Mouse (Mus musculus) gastrocnemius, postnatal 36 days (tissue): ENCODE measurements around the gene Rpl18. TPM values are rescaled to one million over a fixed set of nuclear protein-coding genes. Genes with fewer than 3 reads are reported as not detected.
A peak's percentile ranks its signal among the peaks of the same experiment; 100 is the strongest.

ENCODE experiments used
- DNase-seq, 2 experiments: peaks; one replicate each; pipeline ENCODE4 v3.0.0; 2022
- intact Hi-C: fragments of 180-260 bp; cut with DNase I; formaldehyde crosslinking; loops from one replicate; pipeline ENCODE4 v1.15.1; 2025
- total RNA-seq, 2 experiments: library from RNA; stranded (reverse); gene quantifications; 2 replicates each; pipeline ENCODE4 v1.2.3; 2021

Gene Rpl18
- total RNA-seq, 2 experiments from 2014 or later: 396 to 453 TPM

- intact Hi-C loops: no loop called here
- peak in 1 of 2 experiments; percentile 11 for DNase-seq
Observed at GRCm38 (mm10) chr7:45725151-45725550, 9.9 kb downstream of the Rpl18 start.

- intact Hi-C loops: no loop called here
- no peak for DNase-seq
Observed at GRCm38 (mm10) chr7:45725713-45726112, 10.5 kb downstream of the Rpl18 start, which contains the start of gene Spaca4. Spaca4 (minus strand) TSS chr7:45725813.

- DNase-seq: no peak
- intact Hi-C loops: no loop called here
Observed at GRCm38 (mm10) chr7:45726419-45726818, 11.2 kb downstream of the Rpl18 start.

DNA sequence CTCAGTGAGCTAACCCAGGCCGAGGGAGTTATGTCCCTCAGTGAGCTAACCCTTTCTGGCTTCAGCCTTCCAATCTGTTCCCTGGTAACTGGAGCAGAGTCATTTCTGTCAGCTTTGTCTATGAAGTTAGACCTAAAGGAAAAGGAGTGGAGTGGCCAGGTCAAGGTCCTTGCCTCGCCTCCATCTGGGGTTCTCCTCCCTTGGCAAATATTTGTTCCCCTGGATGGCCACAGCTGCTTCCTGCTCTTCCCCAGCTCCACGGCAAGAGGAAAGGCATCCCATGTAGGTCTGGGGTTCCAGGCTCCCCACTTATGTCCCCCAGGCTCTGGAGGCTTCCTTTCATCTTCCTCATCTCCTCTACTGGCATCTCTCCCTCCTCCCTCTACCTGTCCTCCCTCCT lies 12.4 kb downstream of the Rpl18 start:
- no peak for DNase-seq
- intact Hi-C loops: no loop called here

- no peak for DNase-seq
- intact Hi-C loops: loop anchor here (5.0 kb wide), 1 partner anchor 206 kb away; no protein-coding TSS in a partner anchor
Observed at GRCm38 (mm10) chr7:45730727-45731431, 15.6 kb downstream of the Rpl18 start.

DNA sequence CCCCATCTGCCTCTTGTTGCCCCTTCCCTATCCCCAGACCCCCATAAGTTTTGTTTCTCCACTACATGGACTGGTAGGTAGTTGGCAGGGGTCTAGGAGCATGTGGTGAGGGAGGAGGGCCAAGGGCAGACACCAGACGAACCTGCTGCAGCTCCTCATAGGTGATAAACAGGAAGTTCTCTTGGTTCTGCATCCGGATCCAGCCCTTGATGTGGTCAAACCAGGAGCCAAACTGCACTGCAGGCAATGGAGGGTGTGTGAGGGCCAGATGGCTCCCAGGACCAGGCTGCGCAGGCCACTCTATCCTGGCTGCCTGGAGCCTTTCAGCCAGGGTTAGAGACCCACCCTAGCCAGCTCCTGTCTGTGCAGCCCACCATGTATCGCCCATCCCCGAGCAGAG lies 18.2 kb downstream of the Rpl18 start:
- intact Hi-C loops: loop anchor here (5.0 kb wide), 1 partner anchor 204 kb away; no protein-coding TSS in a partner anchor

DNA sequence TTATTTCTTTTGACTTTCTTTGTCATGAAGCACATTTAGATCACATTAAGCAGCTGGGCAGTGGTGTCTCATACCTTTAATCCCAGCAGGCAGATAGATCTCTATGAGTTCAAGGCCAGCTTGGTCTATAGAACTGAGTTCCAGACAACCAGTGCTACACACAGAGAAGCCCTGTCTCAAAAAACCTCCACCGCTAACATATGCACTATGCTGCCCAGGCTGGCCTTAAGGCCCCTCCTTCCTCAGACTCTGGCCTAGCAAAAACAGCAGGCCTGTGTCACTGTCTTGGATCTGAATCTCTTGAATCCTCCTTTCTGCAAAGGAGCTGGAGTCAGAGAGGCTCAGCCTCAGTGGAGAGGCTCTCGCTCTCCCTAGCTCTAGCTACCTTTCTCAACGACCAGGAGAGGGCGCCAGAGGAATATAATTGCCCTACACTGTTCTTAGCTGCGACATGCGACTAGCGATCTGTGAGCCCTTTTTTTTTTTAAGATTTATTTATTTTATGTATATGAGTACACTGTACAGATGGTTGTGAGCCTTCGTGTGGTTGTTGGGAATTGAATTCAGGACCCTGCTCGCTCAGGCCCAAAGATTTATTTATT lies 24.0 kb downstream of the Rpl18 start:
- intact Hi-C loops: loop anchor here (1.0 kb wide), 1 partner anchor 61 kb away; no protein-coding TSS in a partner anchor
- DNase-seq: peak in 1 of 2 experiments; percentile 73

More for the DNA sequence above, 18.2 kb downstream of the Rpl18 start:
- no peak for DNase-seq

DNA sequence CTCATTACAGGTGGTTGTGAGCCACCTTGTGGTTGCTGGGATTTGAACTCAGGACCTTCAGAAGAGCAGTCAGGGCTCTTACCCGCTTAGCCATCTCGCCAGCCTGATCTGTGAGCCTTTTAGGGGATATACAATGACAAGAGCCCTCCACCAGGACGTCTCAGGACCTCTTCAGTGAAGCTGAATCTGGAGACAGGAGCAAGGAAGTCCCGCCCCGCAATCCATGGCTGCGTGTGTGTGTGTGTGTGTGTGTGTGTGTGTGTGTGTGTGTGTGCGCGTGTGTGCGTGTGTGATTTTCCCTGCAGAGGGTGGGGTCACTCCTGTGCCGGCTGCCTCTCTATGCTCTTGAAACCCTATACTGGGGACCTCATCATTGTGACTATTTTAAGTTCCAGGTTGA lies 24.6 kb downstream of the Rpl18 start:
- DNase-seq: no peak
- intact Hi-C loops: loop anchor here (1.0 kb wide), 1 partner anchor 60 kb away; no protein-coding TSS in a partner anchor

DNA sequence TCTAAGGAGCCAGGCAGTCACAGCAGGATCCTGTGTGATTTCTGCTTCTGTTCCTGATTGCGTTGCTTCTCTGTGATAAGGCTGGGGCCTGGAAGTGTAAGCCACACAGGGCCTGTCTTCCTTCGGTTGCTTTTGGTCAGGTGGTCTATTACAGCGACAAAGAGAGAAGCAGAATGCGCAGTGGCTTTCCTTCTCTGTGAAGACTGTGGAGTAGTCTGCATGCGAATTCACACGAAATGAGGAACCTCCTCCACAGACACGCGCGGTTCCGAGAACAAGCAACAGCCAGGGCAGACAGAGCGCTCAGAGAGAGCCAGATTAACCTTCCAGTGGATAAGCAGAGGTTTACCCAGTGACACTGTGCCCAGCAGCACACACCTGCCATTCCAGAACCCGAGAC lies 26.1 kb downstream of the Rpl18 start:
- no peak for DNase-seq
- intact Hi-C loops: no loop called here

DNA sequence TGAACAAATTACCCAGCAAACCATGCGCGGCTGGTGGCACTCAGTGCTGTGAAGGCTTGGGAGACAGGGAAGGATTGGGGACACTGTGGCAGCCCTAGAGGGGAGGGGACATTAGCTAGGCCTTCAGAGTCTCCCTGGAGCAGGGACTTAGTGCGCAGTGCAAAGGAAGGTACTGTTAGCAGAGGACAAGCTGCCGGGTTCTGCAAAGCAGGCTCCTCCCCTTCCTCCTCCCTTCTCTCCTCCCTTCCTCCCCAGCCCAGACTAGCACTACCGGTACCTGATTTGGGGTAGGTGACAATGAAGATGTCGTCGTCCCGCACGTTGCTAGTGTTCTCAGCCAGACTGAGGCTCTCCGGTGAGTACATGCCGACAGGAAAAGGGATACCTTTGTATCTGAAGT lies 26.5 kb downstream of the Rpl18 start:
- DNase-seq: no peak

DNA sequence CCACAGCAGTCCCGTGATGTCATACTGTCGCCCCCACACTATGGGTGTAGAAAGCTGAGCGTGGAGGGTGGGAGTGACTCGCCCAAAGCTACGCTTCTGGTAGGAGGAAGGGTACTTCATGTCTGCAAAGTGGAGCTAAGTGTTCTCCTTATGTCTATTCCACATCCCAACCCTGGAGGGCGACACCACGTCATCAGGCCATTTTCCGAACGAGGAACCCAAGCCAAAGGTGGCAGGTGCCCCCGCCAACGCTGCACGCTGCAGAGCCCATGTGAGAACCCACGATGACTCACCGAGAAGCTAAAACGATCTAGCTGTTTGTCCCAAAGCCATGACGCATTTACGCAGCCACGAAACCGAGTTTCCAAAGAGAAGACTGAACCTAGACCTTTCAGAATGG lies 27.1 kb downstream of the Rpl18 start:
- no peak for DNase-seq
- intact Hi-C loops: no loop called here

More for the DNA sequence above, 26.5 kb downstream of the Rpl18 start:
- intact Hi-C loops: no loop called here

- intact Hi-C loops: no loop called here
Observed at GRCm38 (mm10) chr7:45744387-45744786, 29.1 kb downstream of the Rpl18 start.

DNA sequence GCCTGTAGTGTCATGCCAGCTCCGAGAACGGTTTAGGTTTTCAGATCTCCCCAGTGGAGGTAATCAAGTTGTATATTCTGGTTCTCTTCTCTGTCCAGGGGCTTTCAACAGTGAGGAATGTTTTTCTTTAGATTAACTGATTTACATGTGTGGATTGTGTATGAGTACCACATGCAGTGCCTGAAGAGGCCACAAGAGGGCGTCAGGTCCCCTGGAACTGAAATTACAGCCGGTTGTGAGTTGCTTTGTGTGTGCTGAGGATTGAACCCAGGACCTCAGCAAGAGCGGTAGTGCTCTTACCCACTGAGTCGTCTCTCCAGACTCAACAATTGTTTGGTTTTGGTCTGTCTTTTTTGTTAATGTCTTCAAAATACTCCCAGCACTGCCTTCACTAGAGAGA lies 31.3 kb downstream of the Rpl18 start:
- DNase-seq: no peak
- intact Hi-C loops: no loop called here

More at GRCm38 (mm10) chr7:45744387-45744786, 29.1 kb downstream of the Rpl18 start:
- no peak for DNase-seq

DNA sequence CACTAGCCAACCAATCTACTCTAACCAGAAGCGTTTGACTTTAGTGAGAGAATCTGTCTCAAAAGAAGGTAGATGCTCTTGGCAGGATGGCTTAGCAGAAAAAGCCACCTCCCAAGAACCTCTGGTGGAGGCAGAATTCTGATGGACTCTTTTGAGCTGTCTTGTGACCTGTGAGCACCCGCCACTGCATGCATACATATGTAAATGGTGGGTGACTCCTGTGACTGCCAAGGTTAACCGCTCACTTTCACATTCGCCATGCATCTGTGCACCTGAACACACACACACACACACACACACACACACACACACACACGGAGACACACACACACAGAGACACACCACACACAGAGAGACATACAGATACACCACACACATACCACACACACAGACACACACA lies 32.2 kb downstream of the Rpl18 start:
- intact Hi-C loops: no loop called here
- DNase-seq: no peak

GRCm38 (mm10) chr7:45748110-45748509 lies 32.9 kb downstream of the Rpl18 start:
- intact Hi-C loops: no loop called here
- no peak for DNase-seq

DNA sequence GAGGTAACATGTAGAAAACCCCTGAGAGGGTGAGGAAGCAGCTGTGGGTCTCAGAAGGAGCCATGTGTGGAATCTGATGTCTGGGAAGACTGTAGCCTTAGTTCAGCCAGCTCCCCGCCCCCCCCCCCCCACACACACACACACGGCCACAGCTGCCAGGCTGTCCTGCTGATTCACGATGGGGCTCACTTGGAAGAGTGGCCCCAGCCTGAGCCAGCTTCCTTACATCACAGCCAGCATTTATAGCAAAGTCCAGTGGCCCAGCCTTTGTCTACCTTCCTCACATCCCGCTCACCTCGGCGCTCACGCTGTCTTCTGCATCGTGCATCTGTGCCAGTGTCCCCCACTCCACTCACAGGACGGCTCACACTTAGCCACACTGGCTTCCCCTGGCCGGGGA lies 34.1 kb downstream of the Rpl18 start:
- intact Hi-C loops: no loop called here
- no peak for DNase-seq

DNA sequence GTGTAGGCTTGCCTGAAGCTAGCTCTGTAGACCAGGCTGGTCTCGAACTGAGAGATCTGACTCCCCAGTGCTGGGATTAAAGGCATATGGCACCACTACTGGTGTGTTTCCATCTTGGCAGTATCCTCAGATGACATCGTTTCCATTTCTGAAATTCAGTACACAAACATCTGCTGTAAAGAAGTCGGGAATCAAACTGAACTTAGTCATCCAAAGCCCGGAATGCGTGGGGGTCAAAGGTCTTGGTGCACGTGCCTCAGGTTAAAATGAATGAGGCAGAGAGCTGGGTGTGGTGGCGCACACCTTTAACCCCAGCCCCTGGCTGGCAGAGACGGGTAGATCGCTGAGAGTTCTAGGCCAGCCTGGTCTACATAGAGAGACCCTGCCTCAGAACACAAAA lies 34.9 kb downstream of the Rpl18 start:
- no peak for DNase-seq
- intact Hi-C loops: no loop called here

DNA sequence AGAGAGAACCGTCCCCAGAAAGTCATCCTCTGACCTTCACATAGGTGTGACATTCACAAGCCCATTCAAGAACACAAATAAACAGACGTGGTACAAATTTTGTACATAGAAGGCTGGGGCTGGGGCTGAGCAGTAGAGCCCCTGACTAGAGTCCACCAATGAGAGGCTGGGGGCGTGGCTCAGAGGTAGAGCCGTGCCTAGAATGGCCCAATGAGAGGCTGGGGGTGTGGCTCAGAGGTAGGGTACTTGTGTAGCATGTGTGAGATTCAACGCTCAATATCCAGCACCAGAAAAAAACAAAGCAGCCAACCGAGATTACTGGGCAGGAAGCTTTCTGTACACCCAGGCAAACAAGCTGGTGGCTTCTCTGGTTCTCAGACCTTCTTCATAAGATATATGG lies 40.4 kb downstream of the Rpl18 start:
- intact Hi-C loops: loop anchor here (5.0 kb wide), 1 partner anchor 37 kb away; no protein-coding TSS in a partner anchor

GRCm38 (mm10) chr7:45759400-45759799 lies 44.1 kb downstream of the Rpl18 start:
- intact Hi-C loops: loop anchor here (5.0 kb wide), 1 partner anchor 33 kb away; no protein-coding TSS in a partner anchor
- DNase-seq: no peak

More for the DNA sequence above, 40.4 kb downstream of the Rpl18 start:
- DNase-seq: no peak

DNA sequence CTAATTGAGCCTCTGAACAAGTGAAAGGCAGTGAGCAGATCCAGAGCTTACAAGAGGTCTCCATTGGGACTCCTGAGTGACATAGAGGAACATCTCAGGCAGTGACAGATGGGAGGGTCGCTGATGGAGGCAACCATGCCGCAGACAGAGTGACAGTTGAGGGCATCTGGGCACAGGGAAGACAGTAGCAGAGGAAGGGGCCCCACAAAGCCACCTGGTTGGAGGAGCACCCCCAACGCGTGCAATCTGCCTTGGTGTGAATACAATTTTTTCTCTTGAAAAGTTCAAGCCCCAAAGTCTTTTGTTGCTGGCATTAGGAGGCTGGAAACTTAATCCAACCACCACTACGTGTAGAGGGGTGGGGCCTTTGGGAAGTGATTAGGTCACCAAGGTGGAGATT lies 44.9 kb downstream of the Rpl18 start:
- intact Hi-C loops: loop anchor here (10.0 kb wide), 1 partner anchor 225 kb away; no protein-coding TSS in a partner anchor
- DNase-seq: no peak

DNA sequence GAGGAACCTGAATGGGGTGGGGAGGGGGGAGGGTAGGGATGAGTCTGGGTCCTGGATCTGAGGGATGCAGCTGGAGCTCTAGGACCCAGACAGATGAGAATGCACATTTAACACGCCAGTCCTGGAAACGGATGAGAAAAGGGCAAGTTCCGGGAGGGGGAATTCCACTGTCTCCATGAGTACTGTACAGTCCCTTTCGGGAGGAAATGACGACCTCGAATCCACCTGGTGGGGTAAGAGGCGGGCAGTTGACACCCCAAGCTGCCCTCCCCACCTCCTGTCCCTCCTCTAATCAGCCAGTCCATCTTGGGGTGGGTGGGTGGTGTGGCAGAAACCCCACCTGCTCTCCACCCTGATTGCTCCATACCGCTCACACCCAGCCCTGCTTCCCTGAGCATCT lies 50.7 kb downstream of the Rpl18 start:
- intact Hi-C loops: loop anchor here (10.0 kb wide), 1 partner anchor 219 kb away; no protein-coding TSS in a partner anchor
- DNase-seq: no peak

- intact Hi-C loops: loop anchor here (10.0 kb wide), 1 partner anchor 218 kb away; no protein-coding TSS in a partner anchor
- no peak for DNase-seq
Observed at GRCm38 (mm10) chr7:45766764-45767163, 51.5 kb downstream of the Rpl18 start.
